Mouse (Mus musculus) spleen, postnatal 14 days (tissue): ENCODE measurements around the gene Lmod2.

Source experiments
- DNase-seq, 2 experiments: peaks; one replicate each; pipeline ENCODE4 v3.0.0; 2021 to 2022; ENCODE audit warnings: low spot score in 2 of 2

Lmod2 gene

DNA sequence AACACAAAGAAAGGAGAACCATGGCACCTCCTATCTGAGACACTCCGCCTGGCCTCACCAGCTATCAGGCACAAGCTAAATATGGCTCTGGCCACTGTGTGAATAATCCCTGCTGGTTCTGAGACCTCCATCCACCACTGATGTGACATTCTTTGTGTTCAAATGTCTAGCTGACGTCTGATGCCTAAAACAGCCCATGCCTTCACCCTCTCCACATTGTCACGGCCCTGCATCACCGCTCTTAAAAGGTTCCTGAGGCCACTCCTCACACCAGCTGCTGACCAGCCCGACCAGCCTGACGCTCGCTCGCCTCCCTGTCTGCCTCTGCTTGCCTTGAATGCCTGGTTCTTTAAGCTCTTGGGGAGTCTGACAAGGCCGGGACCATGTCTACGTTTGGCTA lies at the start of gene Lmod2:
TSS of gene Lmod2 (plus strand) at position 263 of the 400 bp plus-strand sequence.
- no peak for DNase-seq

DNA sequence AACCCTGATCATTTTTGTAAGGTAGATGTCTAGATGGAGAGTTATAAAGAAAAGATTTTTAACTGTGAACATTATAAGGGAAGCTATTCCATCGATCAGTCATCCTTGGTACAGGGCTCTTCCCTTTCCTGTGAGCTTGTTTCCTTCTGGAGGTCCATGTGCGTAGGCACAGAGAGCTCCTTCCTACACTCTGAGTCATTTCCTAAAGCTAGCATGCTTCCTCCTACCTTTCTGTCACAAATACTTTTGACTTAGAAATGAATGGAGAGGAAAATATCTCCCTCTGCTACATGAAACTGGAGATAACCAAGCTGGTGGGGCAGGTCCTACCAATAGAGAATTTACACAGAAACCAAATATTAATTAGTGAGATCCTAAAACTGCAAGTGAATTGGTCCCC lies 47.8 kb upstream of the Lmod2 start:
- no peak for DNase-seq

DNA sequence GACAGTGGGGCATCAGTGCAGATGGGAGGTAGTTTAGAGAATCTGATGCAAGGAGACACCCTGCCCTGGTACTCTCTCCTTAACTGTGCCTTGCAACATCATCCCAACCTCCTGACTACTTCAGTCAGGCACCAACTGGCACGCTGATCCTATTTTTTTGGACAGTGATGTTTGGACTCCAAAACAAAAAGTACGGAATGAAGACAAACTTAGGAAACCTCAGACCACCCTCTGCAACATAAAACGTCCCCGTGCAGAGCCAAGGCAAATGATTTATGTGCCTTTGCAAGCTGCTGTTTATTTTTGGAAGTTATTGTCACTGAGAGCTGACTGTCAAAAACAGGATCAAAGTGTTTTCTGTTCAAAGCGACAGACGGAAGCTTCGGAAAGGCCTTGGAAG lies 45.5 kb upstream of the Lmod2 start:
- no peak for DNase-seq

DNA sequence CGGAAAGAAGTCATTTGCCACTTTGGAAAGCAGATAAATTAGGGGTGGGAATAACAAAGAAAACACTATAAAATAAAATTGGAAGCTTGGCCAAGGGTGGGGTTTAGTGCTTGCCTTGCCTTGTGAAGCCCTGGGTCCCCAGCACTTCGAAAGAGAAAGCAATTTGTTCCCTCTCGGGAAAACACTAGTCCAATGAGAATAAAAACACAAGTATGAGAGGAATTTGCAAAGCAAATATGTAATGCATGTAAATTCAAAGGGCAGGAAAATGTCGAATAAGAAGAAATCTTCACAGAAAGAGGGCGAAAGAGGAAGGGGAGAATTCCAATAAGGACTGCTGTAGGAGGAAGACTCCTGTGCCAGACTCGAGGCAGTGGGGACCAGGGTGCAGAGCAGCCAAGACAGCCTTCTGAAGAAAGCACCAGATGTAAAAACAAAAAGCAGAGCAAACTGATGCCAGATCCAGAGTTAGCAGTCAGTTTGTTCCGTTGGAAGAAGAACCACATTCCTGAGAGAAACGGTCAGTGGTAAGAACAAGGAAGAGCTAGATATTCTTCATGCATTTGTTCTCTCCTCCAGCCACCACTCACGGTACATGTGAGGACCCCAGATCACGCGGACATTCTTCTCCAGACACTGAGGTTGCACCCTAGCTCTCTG lies 43.0 kb upstream of the Lmod2 start:
- DNase-seq: no peak

DNA sequence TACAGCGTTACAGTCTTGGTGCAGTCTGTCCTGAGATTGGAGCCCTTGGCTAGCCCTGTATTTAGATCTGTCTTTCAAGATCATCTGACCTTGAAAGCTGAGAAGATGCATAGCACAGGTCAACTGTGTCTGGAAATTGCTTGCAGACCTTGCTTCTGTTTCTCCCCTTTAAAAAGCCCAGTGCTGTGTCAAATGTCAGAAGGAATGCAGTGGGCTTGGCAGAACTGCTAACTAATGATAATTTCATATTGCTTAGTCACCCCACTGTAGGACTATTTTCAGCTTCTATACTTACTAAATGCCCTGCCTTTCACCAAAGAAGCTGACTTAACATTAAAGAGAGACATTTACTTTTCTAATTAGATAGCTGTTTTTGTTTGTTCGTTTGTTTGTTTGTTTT lies 42.1 kb upstream of the Lmod2 start:
- no peak for DNase-seq

DNA sequence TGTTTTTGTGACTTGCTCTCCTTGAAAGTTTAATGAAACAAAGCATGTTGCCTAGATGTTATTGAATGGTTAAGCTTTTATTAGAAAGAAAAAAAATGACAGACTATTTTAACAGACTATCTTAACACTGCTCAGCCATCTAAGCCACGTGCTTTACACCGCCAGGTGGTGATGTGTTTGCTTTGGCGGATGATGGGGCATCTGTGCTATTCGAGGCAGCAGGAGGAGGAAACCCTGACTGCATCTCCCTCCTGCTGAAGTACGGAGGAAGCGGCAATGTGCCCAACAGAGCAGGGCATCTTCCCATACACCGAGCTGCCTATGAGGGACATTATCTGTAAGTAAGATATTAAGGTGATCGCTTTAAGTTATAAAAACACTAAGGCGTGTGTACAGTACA lies 33.5 kb upstream of the Lmod2 start:
- no peak for DNase-seq

DNA sequence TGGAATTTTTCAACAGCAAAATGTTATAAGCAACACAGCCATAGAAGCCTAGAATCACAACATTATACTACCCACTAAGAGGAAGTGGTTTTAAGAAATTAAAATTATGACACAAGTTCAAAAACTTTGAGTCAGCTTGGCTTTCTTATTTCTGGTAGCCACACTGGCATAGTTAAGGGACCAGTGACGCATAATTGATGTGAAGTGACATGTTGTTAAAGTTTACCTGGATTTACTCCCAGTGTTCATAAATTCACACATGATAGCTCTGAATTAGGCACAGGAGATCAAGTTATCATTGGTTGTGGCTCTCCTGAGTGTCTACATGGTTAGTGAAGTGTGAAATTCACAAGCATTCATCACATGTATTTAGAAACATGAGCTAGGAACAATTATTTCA lies 32.7 kb upstream of the Lmod2 start:
- DNase-seq: no peak

DNA sequence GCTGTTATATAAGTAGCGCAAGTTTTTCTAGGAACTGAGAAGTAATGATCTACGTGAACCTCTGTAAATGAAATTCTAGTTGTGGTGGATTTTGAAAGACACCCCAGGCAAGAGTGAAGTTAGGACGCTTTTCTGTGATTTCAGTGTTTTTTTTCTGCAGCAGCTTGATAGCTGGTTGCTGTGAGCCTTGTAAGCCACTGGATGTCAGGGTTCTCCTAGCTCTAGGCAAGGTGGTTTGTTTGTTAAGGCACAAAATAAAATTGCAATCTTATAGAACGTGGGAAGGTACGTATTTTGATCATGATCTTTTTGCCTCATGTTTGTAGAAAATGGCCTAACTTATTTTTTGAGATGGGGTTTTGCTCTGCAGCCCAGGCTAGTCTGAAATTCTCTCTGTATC lies 28.6 kb upstream of the Lmod2 start:
- DNase-seq: no peak

DNA sequence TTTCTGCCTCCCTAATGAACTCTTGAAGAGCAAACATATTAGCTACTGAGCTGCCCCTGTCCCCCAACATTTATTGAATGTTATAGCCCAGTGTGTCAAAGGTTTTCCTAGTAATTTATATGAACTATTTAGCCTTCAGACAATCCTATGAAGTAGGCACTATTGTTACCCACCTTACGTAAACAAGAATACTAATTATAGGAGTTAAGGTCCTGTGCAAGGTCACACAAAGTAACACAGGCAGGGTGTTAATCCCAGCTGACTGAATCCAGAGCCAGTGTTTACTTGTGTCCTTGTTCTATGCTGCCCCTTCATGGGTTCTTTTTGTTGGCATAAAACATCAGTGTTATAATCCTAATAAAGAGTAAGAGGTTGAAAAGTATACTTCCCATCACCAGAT lies 27.9 kb upstream of the Lmod2 start:
- no peak for DNase-seq

DNA sequence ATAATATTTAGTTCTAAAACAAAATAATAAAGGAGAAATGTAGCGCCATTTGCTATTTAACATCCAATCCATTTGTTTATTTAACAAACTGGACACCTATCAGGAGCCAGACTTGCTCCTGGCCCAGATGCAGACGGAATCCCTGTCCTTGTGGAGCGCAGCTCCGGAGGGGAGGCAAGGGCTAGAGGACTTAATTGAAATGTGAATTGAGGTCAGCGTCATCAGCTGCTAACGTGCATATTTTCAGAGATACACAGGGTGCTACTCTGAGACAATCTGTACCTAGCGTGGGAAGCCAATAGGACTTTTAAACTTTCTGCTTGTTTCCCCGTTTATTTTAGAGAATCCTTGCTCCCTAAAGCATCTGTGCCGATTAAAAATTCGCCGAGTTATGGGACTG lies 27.3 kb upstream of the Lmod2 start:
- DNase-seq: no peak

DNA sequence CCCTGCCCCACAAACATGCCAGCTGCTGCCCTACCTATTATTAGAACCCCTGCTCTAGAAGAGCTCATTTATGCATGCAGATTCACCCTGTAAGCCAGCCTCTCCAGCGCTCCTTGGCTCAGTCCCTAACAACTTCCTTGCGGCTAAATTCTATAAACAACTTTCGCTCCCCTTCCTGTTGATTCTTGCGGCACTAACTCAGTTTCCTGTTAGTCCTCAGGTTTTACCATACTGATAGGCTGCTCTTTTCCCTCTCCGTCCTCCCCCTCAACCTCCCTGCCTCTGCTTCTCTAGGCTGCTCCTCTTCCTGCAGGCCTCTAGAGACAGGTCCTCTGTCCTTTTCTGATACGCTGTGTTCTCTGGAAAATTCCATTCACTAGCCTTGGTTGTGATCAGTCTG lies 26.4 kb upstream of the Lmod2 start:
- no peak for DNase-seq

DNA sequence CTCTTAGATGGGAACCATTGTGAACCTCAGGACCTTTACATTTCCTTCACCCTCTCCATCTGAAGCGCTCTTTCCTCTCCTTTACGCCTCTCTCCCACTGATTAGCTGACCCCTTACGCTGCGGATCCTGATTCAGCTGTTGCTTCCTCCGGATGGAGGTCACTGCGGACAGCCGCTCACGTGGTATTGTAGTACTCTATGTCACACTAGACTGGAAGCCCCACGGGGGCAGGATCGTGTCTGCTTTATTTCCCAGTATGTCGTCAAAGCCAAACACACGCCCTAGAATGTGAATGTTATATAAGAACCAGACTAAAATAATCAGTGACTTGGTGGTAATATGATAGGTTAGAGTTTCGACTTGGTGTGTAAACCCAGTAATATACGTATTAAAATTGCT lies 25.1 kb upstream of the Lmod2 start:
- DNase-seq: no peak

DNA sequence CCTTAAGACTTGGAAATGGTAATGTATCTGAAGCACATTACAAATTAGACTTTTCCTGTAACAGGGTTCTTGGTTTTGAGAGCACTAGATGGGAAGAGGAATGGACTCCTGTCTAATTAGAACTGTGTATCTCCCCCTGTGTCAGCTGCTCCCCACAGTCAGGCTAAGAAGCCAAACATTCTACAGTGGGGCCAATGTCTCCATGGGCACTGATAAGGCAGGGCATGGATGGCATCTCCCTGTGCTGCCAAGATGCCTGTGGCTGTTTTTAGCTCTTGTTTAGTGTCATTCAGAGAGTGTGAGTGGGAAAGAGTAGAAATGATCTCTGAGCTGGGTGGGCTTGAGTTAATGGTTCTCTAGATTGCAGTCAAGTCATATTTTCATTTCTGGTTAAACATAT lies 24.2 kb upstream of the Lmod2 start:
- DNase-seq: no peak

DNA sequence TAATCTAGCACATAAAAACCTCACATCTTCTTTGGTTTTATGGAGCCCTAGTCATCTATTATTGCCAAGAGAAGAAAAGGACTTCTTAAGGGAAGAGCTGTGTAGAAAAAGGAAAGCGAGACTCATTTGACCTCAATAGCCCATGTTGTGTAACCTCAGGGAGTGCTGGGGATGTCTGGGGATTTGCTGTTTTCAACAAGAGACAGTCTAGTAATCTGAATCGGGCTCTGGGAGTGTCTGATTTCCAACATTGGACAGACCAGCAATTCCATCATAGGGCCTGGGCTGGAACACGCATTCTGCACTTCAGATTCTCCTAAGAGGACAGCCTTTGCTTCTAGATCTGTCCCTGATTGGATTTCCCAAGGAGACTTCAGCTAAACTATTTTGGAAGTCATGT lies 14.1 kb upstream of the Lmod2 start:
- DNase-seq: no peak

DNA sequence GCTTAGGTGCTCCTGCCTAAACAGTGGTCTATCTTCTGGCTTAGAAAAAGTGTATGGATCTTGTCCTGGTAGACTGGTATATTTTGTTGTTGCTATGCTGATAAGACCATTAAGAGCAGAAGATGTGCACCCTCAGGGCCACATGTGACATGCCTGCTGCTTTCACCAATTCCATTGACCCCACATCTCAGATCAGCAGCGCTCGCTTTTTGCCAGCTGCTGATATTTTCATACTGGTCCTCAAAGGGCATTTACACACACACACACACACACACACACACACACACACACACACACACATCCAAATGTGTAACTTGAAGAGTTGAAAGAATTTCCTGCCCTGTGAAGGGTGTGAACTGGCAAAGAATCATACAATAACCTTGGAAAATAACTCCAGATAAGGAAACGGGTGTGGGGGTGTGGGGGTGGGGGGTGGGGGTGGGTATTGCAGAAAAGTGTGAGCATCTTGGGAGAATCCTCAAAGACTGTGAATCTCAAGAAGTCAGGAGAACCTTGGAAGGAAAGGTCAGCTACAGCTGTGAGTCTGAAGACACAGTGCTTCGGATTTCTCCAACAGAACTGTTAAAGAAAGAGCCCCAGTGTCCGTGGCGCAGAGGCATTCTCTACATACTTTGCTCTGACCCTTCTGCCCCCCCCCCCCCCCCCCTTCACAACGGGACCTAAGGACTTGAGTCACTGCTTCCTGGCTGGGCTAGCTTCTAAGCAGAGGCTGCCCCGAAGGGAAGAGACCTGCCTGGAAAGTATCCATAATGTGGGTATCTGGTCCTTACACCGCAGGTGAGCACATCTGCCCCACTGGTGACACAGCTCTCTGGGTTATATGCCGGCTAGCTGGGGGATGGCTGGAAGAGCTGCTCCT lies 11.9 kb upstream of the Lmod2 start:
- no peak for DNase-seq

DNA sequence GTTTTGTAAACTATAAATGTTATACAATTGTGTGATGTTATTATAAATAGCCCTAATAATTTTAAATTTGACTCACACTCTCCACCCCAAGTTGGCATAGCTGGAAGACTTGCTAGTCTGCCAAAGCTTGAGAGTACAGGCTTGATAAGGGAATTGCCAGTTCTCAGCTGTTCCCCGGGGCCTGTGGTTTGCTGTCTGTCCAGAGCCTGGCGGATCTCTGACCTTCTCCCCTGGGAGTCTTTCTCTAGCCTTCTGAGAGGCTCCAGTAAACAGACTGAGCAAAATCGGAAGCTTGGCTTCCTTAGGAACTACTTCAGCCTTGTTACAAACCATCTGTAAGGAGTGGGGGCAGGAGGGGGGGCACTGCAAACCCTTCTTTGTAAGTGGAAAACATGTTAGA lies 10.7 kb upstream of the Lmod2 start:
- no peak for DNase-seq

DNA sequence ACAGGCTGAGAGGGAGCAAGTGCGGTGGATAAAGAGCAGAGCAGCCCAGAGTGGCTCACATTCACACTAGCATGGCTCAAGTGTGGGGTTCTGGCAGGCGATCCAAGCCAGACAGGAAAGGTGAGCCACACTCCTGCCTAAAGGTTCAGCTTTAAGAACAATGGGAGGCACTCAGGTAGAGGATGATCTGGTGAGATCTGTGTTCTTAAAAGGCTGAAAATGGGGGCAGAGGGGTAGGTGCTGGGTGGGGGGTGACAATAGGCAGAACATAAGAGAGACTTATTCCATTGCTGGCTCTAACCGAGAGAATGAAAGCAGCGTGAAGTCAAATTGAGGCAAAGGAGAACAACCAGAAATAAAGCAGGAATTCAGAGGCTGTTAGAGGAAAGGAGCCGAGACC lies 7.3 kb upstream of the Lmod2 start:
- DNase-seq: no peak

DNA sequence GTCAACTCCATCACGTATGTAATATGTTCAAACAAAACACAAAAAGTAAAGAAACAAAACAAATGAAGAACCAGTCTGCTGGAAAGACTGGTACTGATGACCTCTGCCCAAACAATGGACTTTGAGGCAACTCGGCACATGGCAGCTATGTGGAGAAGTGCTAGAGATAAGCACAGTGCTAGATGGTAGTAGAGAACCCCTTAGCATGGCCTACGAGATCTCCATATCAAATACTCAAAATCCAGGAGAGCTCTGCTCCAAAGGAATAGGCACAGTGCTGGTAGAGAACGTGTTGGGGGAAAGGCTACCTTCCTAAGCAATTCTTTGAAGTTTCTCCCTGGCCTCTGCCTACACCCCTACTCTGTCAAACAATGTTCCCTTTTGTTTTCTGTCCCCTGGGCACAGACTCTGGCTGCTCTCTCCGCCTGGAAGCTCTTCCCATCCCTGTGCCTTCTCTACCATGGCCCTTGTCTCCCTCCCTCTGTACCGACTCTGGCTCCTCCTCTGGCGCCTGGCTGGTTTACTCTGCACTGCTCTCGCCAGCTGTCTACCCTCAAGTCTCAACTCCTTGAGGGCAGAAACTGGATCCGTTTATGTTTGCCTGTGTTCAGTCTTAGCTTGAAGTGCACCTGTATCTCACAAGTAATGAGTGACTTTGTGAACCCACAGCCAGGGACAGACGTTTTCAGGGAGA lies 5.9 kb upstream of the Lmod2 start:
- DNase-seq: no peak

DNA sequence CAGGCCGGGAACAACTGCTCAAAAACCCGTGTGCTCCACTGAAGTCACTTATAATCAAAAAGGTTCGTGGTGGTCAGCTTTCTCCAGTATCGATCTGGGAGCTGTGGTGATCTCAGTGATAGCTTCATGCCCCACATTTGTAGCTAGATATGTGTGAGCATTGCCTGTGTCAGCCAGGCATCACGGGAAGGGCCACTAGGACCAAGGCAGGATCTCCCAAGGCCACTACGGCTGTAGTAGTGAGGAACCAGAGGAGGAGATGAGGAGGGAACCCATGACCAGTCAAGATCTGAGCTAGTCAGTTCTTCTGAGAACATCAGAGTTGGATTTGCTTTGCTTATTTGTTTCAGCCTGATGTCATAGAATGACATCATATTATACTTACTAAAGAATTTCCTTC lies 1.6 kb downstream of the Lmod2 start:
- no peak for DNase-seq

DNA sequence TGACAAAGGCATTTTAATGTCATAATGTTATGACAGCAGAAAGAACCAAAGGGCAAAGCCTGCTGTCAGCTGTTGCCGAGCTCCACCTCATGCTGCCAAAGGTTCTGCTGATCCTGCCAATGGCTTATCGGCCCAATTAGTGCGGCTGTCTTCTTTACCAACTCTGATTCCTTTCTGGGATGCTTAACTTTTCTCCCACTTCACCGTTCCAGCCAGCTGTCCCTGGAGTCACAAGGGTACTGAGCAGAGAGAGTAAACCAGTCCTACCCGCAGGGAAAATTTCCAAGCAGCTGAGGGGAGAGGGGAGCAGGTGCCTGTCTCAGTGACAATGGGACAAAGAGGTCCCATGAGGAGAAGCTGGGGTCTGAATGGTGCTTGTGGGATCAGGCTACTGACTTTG lies 2.1 kb downstream of the Lmod2 start:
- DNase-seq: no peak

DNA sequence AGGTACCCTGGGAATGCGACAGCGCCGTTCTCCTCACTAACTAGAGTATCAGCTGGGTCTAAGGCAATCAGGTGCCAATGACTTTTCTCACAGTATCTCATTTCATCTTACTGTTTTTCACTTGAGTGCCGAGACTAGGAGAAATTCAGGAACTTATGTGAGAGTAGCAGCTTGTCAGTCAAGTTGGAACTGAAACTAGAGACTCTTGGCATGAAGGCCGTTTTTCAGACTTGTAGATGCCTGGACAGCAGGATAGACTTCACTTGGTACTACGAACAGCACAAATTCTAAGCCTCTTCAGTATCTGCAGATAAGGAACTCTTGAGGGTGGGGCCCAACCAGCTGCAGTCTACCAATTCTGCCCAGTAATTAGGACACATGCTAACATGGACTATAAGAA lies 2.6 kb downstream of the Lmod2 start:
- DNase-seq: no peak

DNA sequence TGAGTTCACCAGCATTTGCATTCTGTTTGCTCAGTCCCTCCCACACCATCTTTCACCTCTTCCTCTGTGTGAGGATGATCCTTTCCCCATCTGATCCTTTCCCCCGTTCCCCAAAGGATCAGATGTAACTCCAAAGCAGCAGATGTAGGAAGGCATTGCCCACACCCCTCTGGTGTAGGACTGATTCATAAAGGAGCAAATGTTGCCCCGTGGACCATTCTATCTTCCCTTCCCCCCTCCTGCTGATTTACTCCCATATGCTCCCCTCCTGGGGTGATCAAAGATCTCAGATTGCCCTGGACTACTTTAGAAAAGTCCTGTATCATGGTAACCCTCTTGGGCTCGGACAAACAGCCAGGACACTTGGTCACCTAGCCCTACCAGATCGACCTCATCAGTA lies 3.2 kb downstream of the Lmod2 start:
- DNase-seq: no peak

DNA sequence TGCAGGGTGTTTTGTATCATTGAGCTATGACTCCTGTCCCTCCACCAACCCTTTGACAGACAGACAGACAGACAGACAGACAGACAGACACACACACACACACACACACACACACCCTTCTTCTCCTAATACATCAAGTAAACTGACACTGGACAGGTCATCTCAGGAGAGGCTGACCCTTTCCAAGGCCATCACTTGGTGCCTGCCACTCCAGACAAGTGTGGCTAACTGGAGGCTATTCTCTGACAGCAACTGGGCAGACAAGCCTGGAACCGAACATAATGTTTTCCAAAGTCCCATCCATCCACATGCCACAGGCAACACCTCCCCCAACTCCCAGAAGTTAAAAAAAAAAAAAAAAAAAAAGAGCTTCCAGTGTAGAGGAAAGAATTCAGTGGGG lies 4.1 kb downstream of the Lmod2 start:
- no peak for DNase-seq
